Mouse (Mus musculus): ENCODE data around the gene Ylpm1.

DNA sequence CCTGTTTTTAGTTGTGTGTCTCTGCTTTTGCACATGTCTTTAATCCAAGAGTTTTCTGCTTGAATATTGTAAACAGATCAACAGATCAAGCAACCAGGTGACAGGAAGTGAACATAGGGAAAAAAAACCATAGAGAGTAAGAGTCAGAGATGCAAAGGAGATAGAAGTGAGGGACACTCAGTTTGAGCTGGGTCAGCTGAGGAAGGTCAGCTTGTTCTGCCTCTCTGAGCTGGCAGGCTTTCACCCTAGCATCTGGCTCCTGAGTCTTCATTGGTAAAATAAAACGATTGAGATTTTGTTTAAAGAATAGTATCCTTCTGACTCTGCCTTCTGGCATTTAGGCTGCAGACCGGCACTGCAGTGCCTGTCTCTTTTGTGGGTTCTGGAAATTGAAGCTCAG, 14.4 kb downstream of the Ylpm1 start:
- TF ChIP-seq CTCF (IDR thresholded peaks at IDR 0.05; ENCODE audit: control insufficient read depth, insufficient read depth, insufficient read length) (no peak), MYOD1 (IDR thresholded peaks at IDR 0.05; ENCODE audit: control insufficient read depth, insufficient read length, low read depth) (no peak), CEBPB (IDR thresholded peaks at IDR 0.05; ENCODE audit: low read depth) (no peak), MAX (IDR thresholded peaks at IDR 0.05) (no peak)

Data from C2C12 (cell line).